Mouse (Mus musculus): ENCODE results near the gene Olfr393. TPM values are rescaled to one million over a fixed set of nuclear protein-coding genes. Genes with fewer than 3 reads are reported as not detected.

Olfr393 gene
- not detected for polyA plus RNA-seq (2014; fragmentation: Illumina TruSeq; extraction: RNeasy Lipid Tissue Mini Kit (QIAGEN cat#74804); ENCODE audit: low read depth, low replicate concordance)

GRCm38 (mm10) chr11:73851354-73851753 lies at the start of gene Olfr393:
Olfr393 (minus strand) TSS chr11:73851454.

GRCm38 (mm10) chr11:73890671-73891070 lies 39.4 kb upstream of the Olfr393 start, which contains the start of gene Olfr394:
Olfr394 (minus strand) TSS chr11:73890771.

GRCm38 (mm10) chr11:73816949-73817348 lies 34.3 kb downstream of the Olfr393 start, which contains the start of gene Olfr392:
Olfr392 (minus strand) TSS chr11:73817049.

GRCm38 (mm10) chr11:73802952-73803351 lies 48.3 kb downstream of the Olfr393 start, which contains the start of gene Olfr391-ps:
Olfr391-ps (minus strand) TSS chr11:73803052.

Other genes starting within 250 kb of the Olfr393 start
- gene Zfp735, start 162.7 kb downstream of the Olfr393 start, polyA plus RNA-seq (2014; fragmentation: Illumina TruSeq; extraction: RNeasy Lipid Tissue Mini Kit (QIAGEN cat#74804); ENCODE audit: low read depth, low replicate concordance): not detected
- gene Olfr389, start 70.7 kb downstream of the Olfr393 start, polyA plus RNA-seq (2014; fragmentation: Illumina TruSeq; extraction: RNeasy Lipid Tissue Mini Kit (QIAGEN cat#74804); ENCODE audit: low read depth, low replicate concordance): not detected
- not detected for gene Olfr390, start 68.5 kb downstream of the Olfr393 start, polyA plus RNA-seq (2014; fragmentation: Illumina TruSeq; extraction: RNeasy Lipid Tissue Mini Kit (QIAGEN cat#74804); ENCODE audit: low read depth, low replicate concordance)
- gene Olfr391-ps, start 48.4 kb downstream of the Olfr393 start, polyA plus RNA-seq (2014; fragmentation: Illumina TruSeq; extraction: RNeasy Lipid Tissue Mini Kit (QIAGEN cat#74804); ENCODE audit: low read depth, low replicate concordance): not detected
- not detected for gene Olfr392, start 34.4 kb downstream of the Olfr393 start, polyA plus RNA-seq (2014; fragmentation: Illumina TruSeq; extraction: RNeasy Lipid Tissue Mini Kit (QIAGEN cat#74804); ENCODE audit: low read depth, low replicate concordance)
- not detected for gene Olfr394, start 39.3 kb upstream of the Olfr393 start, polyA plus RNA-seq (2014; fragmentation: Illumina TruSeq; extraction: RNeasy Lipid Tissue Mini Kit (QIAGEN cat#74804); ENCODE audit: low read depth, low replicate concordance)
- gene Olfr395, start 57.8 kb upstream of the Olfr393 start, polyA plus RNA-seq (2014; fragmentation: Illumina TruSeq; extraction: RNeasy Lipid Tissue Mini Kit (QIAGEN cat#74804); ENCODE audit: low read depth, low replicate concordance): not detected
- not detected for gene Olfr23, start 85.2 kb upstream of the Olfr393 start, polyA plus RNA-seq (2014; fragmentation: Illumina TruSeq; extraction: RNeasy Lipid Tissue Mini Kit (QIAGEN cat#74804); ENCODE audit: low read depth, low replicate concordance)
- not detected for gene Olfr397, start 109.4 kb upstream of the Olfr393 start, polyA plus RNA-seq (2014; fragmentation: Illumina TruSeq; extraction: RNeasy Lipid Tissue Mini Kit (QIAGEN cat#74804); ENCODE audit: low read depth, low replicate concordance)
- not detected for gene Olfr398, start 139.0 kb upstream of the Olfr393 start, polyA plus RNA-seq (2014; fragmentation: Illumina TruSeq; extraction: RNeasy Lipid Tissue Mini Kit (QIAGEN cat#74804); ENCODE audit: low read depth, low replicate concordance)
- not detected for gene Olfr139, start 205.1 kb upstream of the Olfr393 start, polyA plus RNA-seq (2014; fragmentation: Illumina TruSeq; extraction: RNeasy Lipid Tissue Mini Kit (QIAGEN cat#74804); ENCODE audit: low read depth, low replicate concordance)
- not detected for gene Olfr399, start 205.2 kb upstream of the Olfr393 start, polyA plus RNA-seq (2014; fragmentation: Illumina TruSeq; extraction: RNeasy Lipid Tissue Mini Kit (QIAGEN cat#74804); ENCODE audit: low read depth, low replicate concordance)
- gene Zfp616, start 218.5 kb upstream of the Olfr393 start, polyA plus RNA-seq (2014; fragmentation: Illumina TruSeq; extraction: RNeasy Lipid Tissue Mini Kit (QIAGEN cat#74804); ENCODE audit: low read depth, low replicate concordance): not detected